Mouse (Mus musculus) stomach, embryonic 16.5 days (tissue): ENCODE data around the gene Grap2. TPM values are rescaled to one million over a fixed set of nuclear protein-coding genes. Genes with fewer than 3 reads are reported as not detected.
A peak's percentile ranks its signal among the peaks of the same experiment; 100 is the strongest.

Experiments used
- ATAC-seq: fragments of 200-750 bp; cut with Nextera tagmentation; 2 replicates; pipeline ENCODE4 v1.8.0; 2017; ENCODE audit warnings: moderate number of reproducible peaks, moderate TSS enrichment; ENCODE audit not compliant: insufficient read depth, low FRiP score
- H3K27ac ChIP-seq: fragments of 300-500 bp; sonication (generic); 2 replicates; pipeline ENCODE4 v1.5.1; 2014; ENCODE audit warnings: low read length
- H3K27me3 ChIP-seq: fragments of 300-500 bp; sonication (generic); 2 replicates; pipeline ENCODE4 v1.6.1; 2014; ENCODE audit warnings: low read length, control low read depth, mixed read lengths; ENCODE audit not compliant: control insufficient read depth, insufficient read depth
- H3K36me3 ChIP-seq: fragments of 300-500 bp; sonication (generic); 2 replicates; pipeline ENCODE4 v1.6.1; 2014; ENCODE audit warnings: low read length; ENCODE audit not compliant: control insufficient read depth, insufficient read depth
- H3K4me1 ChIP-seq: fragments of 300-500 bp; sonication (generic); 2 replicates; pipeline ENCODE4 v1.6.1; 2014; ENCODE audit warnings: low read length, control low read depth, mixed read lengths; ENCODE audit not compliant: control insufficient read depth, insufficient read depth
- H3K4me2 ChIP-seq: fragments of 300-500 bp; sonication (generic); 2 replicates; pipeline ENCODE4 v1.6.1; 2014; ENCODE audit warnings: low read depth, low read length, mixed read lengths
- H3K4me3 ChIP-seq: fragments of 300-500 bp; sonication (generic); replicated peaks from 2 replicates; pipeline ENCODE4 v1.5.1; 2014; ENCODE audit warnings: mild to moderate bottlenecking, low read length
- H3K9ac ChIP-seq: fragments of 300-500 bp; sonication (generic); 2 replicates; pipeline ENCODE4 v1.6.1; 2014; ENCODE audit warnings: low read length
- H3K9me3 ChIP-seq: fragments of 300-500 bp; sonication (generic); replicated peaks from 2 replicates; pipeline ENCODE4 v1.6.1; 2016; ENCODE audit warnings: low read length, control low read depth; ENCODE audit not compliant: control insufficient read depth
- WGBS: fragments of 180-500 bp; shearing (Covaris S2); extraction: QIAGEN DNeasy Blood & Tissue Kit; methylation state at CpG from one replicate; pipeline ENCODE4 v1.1.7; 2014; 5-methylcytosine and 5-hydroxymethylcytosine counted together
- polyA plus RNA-seq: library from polyadenylated mRNA; unstranded; fragments of >200 nt; fragmentation: Nextera tagmentation; extraction: Ambion mirVana; gene quantifications from 2 replicates; pipeline ENCODE4 v1.2.1, GENCODE M21; 2015

Grap2 gene
- polyA plus RNA-seq, 1 experiment from 2014 or later = 1.3 TPM

DNA sequence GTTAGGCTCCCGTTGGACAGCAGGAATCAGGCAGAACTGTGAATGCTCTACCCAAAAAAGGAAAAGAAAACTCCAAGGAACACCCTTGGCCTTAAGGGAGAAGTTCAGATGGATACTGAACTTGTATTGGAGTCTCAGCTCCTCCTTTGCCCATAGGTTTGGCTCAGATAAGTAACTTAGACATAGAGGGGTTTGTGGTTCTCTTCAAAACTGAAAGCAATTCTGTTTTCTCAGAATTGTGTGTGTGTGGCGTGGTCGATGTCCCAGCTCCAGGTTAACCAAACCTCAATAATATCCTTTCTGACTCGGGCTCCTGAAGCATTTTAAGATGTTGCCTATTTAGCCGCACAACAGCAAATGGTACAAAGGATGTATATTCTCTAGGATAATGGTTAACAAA lies 18.2 kb downstream of the Grap2 start:
- Histone ChIP-seq H3K4me1 (no peaks in the 10 kb centered on the region), H3K4me3 (no peak overlapping the region), H3K27ac (no peak overlapping the region), H3K4me2 (no peak overlapping the region), H3K9me3 (no peaks in the 10 kb centered on the region), H3K36me3 (no peaks in the 10 kb centered on the region), H3K9ac (no peak overlapping the region), H3K27me3 (no peaks in the 10 kb centered on the region)
- no peak for ATAC-seq
- WGBS = 86% methylated on average over 5 of the region's 5 CpGs

DNA sequence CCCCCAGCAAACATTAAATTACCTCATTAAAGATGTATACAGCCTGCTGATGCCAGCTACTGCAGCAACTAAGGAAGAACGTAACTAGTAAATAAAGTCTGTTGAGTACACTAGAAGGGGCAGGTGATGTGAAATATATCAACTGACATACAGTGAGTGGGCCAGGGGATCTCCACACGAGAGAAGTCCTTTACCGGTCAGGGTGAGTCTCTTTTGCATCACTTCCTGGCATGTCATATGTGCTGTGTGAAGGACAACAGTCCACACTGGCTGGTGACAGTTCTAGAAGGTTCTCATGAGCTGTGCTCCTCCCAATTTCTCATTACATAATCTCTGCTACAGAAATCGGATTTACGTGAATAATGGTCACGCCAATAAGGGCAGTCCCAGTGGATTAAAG lies 20.3 kb downstream of the Grap2 start:
- Histone ChIP-seq H3K27me3 (no peaks in the 10 kb centered on the region), H3K9me3 (no peaks in the 10 kb centered on the region), H3K4me2 (no peak overlapping the region), H3K9ac (no peak overlapping the region), H3K4me1 (no peaks in the 10 kb centered on the region), H3K36me3 (no peaks in the 10 kb centered on the region), H3K4me3 (no peak overlapping the region), H3K27ac (no peak overlapping the region)
- 84% methylated on average over 6 of the region's 6 CpGs for WGBS
- no peak for ATAC-seq

DNA sequence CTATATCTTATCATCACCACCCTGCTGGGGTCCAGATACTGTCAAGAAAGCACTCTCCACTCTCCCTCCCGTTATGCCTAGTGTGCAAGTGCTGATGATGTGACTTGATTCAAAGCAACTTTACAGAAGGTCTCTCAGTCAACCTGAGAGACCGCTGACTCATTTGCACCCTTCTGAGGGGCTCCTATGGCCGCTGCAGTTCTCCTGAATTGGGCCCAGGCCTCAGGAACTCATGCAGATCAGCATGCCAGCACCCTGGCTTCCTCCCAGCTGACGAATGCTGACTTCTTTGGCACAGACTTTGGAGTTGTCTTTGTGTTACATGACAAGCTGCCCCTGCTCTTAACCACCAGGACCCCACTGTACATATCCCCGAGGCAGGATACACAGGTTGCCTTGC lies 21.5 kb downstream of the Grap2 start:
- peaks cover 3% of the 10 kb centered on the region; the same call in 1 of the 2 replicates for H3K4me1 ChIP-seq
- WGBS = 58% methylated on average over 5 of the region's 5 CpGs
- no peaks in the 10 kb centered on the region for H3K36me3 ChIP-seq
- H3K27ac ChIP-seq = no peak overlapping the region
- H3K4me3 ChIP-seq = no peak overlapping the region
- ATAC-seq = no peak
- no peak overlapping the region for H3K9ac ChIP-seq
- no peak overlapping the region for H3K4me2 ChIP-seq
- H3K9me3 ChIP-seq = no peaks in the 10 kb centered on the region
- no peaks in the 10 kb centered on the region for H3K27me3 ChIP-seq

DNA sequence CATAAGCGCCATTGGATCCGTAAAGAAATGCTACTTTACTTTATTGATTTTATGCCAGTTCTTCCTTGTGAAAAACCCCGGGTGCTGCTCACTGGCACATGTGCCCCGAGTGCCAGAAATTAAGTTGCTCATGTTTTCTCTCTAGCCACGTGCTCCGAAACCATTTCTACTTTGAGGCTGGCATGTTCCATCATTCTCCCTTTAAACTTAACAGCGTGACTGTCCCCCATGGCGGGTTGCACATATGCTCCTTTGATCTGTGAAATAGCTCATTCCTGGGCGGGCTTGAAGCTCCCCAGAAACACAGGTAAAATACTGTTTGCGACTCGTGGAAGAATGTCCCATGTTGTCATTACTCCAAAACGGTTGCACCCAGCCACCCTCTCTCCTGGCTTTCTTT lies 26.4 kb downstream of the Grap2 start:
- no peak for ATAC-seq
- H3K9ac ChIP-seq = no peak overlapping the region
- H3K27ac ChIP-seq = no peak overlapping the region
- H3K4me2 ChIP-seq = peak overlapping the region; percentile 32; the same call in 1 of the 2 replicates
- peaks cover 8% of the 10 kb centered on the region; the same call in 1 of the 2 replicates for H3K4me1 ChIP-seq
- H3K27me3 ChIP-seq = no peaks in the 10 kb centered on the region
- no peaks in the 10 kb centered on the region for H3K36me3 ChIP-seq
- no peak overlapping the region for H3K4me3 ChIP-seq
- H3K9me3 ChIP-seq = no peaks in the 10 kb centered on the region
- WGBS = 59% methylated on average over 12 of the region's 12 CpGs

DNA sequence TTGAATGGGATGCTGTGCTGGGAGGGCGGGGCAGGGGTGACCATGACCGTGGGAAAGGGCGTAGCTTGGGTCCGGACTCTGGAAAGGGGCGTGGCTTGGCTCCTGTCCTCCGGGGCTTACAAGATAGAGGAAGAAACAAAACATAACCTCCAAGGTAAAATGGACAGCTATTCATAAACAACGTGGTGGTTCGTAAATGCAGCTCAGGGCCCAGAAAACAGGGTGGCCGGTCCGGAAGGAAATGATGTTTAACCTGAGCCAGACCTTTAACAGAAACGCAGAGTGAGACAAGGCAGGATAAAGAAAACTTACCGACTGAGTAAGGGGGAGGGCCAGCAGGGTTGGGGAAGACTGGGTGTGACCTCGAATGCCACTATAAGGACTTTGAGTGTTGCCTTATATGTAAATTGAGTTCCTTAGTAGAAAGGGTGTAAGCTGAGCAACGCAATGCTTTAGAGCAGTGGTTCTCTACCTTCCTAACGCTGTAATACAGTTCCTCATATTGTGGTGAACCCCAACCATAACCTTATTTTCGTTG lies 26.9 kb downstream of the Grap2 start:
- H3K9ac ChIP-seq = no peak overlapping the region
- H3K27ac ChIP-seq = no peak overlapping the region
- no peaks in the 10 kb centered on the region for H3K36me3 ChIP-seq
- ATAC-seq = no peak
- 24% methylated on average over 16 of the region's 16 CpGs for WGBS
- no peak overlapping the region; the same call in 1 of the 2 replicates for H3K4me3 ChIP-seq
- H3K4me2 ChIP-seq = peak overlapping the region; percentile 32
- no peaks in the 10 kb centered on the region for H3K9me3 ChIP-seq
- H3K4me1 ChIP-seq = peaks cover 8% of the 10 kb centered on the region; the same call in 1 of the 2 replicates
- H3K27me3 ChIP-seq = no peaks in the 10 kb centered on the region

DNA sequence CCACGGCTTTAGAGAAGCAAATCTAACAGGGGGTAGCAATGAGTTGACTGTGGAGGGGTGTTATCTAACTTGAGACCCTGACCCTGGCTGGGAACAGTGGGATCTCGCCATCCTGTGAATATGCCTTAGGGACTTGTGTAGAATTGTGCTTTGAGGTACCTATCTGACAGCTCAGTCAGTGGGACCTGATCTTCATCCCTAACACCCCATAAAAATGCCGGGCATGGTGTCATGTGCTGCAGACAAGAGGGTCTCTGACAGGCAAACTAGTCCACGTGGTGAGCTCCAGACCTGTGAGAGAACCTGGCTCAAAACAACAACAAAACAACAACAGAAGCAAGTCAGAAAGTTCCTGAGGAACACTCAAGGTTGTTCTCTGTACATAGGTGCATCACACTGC lies 27.4 kb downstream of the Grap2 start:
- Histone ChIP-seq H3K9me3 (no peaks in the 10 kb centered on the region), H3K4me3 (no peak overlapping the region), H3K4me1 (peaks cover 8% of the 10 kb centered on the region; the same call in 1 of the 2 replicates), H3K27ac (no peak overlapping the region), H3K9ac (no peak overlapping the region), H3K4me2 (0 out of 2 replicates have a peak overlapping the region, but pooled peaks have one; percentile 32), H3K27me3 (no peaks in the 10 kb centered on the region), H3K36me3 (no peaks in the 10 kb centered on the region)
- WGBS = 75% methylated on average over 4 of the region's 4 CpGs
- no peak for ATAC-seq

DNA sequence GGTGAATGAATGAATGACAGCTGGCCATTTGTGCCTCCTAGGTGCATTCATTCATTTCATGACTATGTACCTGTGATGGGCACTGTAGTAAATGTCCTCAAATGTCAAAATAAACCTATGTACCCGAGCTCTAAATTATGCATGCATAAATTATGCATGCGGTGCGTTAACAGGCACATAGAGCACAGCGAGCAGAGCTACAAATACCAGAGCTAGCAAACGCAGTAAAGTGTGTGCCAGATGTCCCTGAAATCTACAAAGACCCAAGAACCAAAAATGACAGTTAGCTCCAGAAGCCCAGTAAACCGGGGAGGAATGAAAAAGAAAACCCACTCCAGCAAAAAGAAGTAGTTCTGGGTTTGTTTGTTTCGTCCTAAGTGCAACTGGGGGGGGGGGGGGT lies 29.1 kb downstream of the Grap2 start:
- Histone ChIP-seq H3K27ac (no peak overlapping the region), H3K9me3 (no peaks in the 10 kb centered on the region), H3K4me3 (no peak overlapping the region), H3K27me3 (no peaks in the 10 kb centered on the region), H3K4me1 (peaks cover 8% of the 10 kb centered on the region; the same call in 1 of the 2 replicates), H3K9ac (no peak overlapping the region), H3K36me3 (no peaks in the 10 kb centered on the region), H3K4me2 (no peak overlapping the region)
- WGBS = 73% methylated on average over 7 of the region's 7 CpGs
- no peak for ATAC-seq

DNA sequence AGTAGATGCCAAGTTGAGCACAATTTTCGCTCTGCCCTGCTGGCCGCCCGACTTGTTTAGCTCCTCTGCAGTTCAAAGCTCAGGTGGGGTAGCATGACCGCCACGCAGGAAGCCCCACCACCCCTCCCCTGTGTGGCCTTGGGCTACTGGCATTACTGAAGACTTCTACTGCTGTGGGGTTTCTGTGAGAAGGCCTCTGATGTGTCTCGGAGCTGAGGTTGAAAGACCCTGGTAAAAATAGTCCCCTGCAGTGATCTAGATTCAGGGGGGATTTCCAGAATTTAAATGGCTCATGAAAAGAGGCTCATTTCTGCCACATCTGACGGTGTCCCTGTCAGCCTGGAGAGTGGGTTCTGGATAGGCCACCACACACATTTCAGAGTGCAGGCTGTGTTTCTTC lies 30.1 kb downstream of the Grap2 start:
- H3K27me3 ChIP-seq = no peaks in the 10 kb centered on the region
- H3K9ac ChIP-seq = no peak overlapping the region
- peaks cover 8% of the 10 kb centered on the region; the same call in 1 of the 2 replicates for H3K4me1 ChIP-seq
- no peaks in the 10 kb centered on the region for H3K9me3 ChIP-seq
- ATAC-seq = no peak
- 71% methylated on average over 7 of the region's 7 CpGs for WGBS
- no peak overlapping the region for H3K4me2 ChIP-seq
- H3K4me3 ChIP-seq = no peak overlapping the region
- no peaks in the 10 kb centered on the region for H3K36me3 ChIP-seq
- H3K27ac ChIP-seq = no peak overlapping the region

DNA sequence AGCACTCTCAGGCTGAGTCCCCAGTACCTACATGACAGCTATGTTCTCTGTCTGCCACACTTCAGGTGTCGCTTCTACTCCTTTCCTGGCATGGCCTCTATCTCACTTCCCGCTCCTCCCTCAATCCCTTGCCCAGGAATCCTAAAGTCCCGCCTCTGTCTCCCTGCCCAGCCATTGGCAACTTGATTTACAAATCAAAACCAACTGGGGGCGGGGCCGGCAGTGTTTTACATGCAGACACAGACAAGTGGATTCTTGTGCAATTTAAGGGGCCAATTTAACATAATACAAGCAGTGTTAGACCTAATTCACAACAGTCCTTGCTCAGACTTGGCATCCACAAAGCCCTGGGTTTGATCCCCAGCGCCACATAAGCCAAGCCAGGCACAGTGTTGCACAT lies 31.6 kb downstream of the Grap2 start:
- 81% methylated on average over 6 of the region's 6 CpGs for WGBS
- no peak overlapping the region for H3K4me3 ChIP-seq

More for the DNA sequence above, 31.6 kb downstream of the Grap2 start:
- Histone ChIP-seq H3K27me3 (no peaks in the 10 kb centered on the region), H3K9ac (no peak overlapping the region), H3K4me2 (no peak overlapping the region), H3K9me3 (no peaks in the 10 kb centered on the region), H3K4me1 (peaks cover 4% of the 10 kb centered on the region; the same call in 1 of the 2 replicates), H3K27ac (no peak overlapping the region), H3K36me3 (no peaks in the 10 kb centered on the region)
- ATAC-seq = no peak
